Mouse (Mus musculus) urinary bladder, postnatal 25 days (tissue): ENCODE data around the gene Dpp7.

Experiments used
- DNase-seq: peaks from one replicate; pipeline ENCODE4 v3.0.0; 2022; ENCODE audit warnings: low spot score

The Dpp7 gene

GRCm38 (mm10) chr2:25365091-25365761 lies 9.1 kb upstream of the Dpp7 start, which contains the start of gene Uap1l1:
Uap1l1 (minus strand) TSS chr2:25365682.
- peak; percentile 77 for DNase-seq

GRCm38 (mm10) chr2:25364761-25365090 lies 8.6 kb upstream of the Dpp7 start:
- no peak for DNase-seq

- DNase-seq = no peak
These were observed 8.2 kb upstream of the Dpp7 start for GRCm38 (mm10) chr2:25364313-25364712.

GRCm38 (mm10) chr2:25363478-25364178 lies 7.5 kb upstream of the Dpp7 start:
- DNase-seq = no peak

GRCm38 (mm10) chr2:25359848-25360247 lies 3.7 kb upstream of the Dpp7 start:
- DNase-seq = no peak

GRCm38 (mm10) chr2:25355419-25356066 lies 616 bp downstream of the Dpp7 start:
- DNase-seq = no peak

- no peak for DNase-seq
These were observed 1.9 kb downstream of the Dpp7 start for GRCm38 (mm10) chr2:25354211-25354610.

GRCm38 (mm10) chr2:25350701-25351100 lies 5.5 kb downstream of the Dpp7 start:
- DNase-seq = no peak

- no peak for DNase-seq
These were observed 6.7 kb downstream of the Dpp7 start for GRCm38 (mm10) chr2:25349499-25349898.

GRCm38 (mm10) chr2:25348162-25348561 lies 8.0 kb downstream of the Dpp7 start:
- DNase-seq = no peak

- no peak for DNase-seq
These were observed 17.9 kb downstream of the Dpp7 start for GRCm38 (mm10) chr2:25338303-25338702.

- DNase-seq = no peak
These were observed 22.6 kb downstream of the Dpp7 start for GRCm38 (mm10) chr2:25333569-25333968.

GRCm38 (mm10) chr2:25332286-25333160 lies 23.6 kb downstream of the Dpp7 start, which contains the start of gene Man1b1:
Man1b1 (plus strand) TSS chr2:25332338.
- DNase-seq = peak; percentile 99

GRCm38 (mm10) chr2:25331470-25331869 lies 24.7 kb downstream of the Dpp7 start:
- no peak for DNase-seq

- DNase-seq = no peak
These were observed 27.7 kb downstream of the Dpp7 start for GRCm38 (mm10) chr2:25328440-25328839.

GRCm38 (mm10) chr2:25326036-25326435 lies 30.1 kb downstream of the Dpp7 start:
- DNase-seq = no peak

- no peak for DNase-seq
These were observed 36.1 kb downstream of the Dpp7 start for GRCm38 (mm10) chr2:25320084-25320483.

GRCm38 (mm10) chr2:25318971-25319773 lies 37.0 kb downstream of the Dpp7 start, which contains the start of gene Grin1:
Grin1 (minus strand) TSS chr2:25319187.
- DNase-seq = peak; percentile 61

- no peak for DNase-seq
These were observed 37.8 kb downstream of the Dpp7 start for GRCm38 (mm10) chr2:25318119-25318966.

- no peak for DNase-seq
These were observed 44.7 kb downstream of the Dpp7 start for GRCm38 (mm10) chr2:25311491-25311891.
